In genomic region chr4:12273369-12273768, GRCm38 (mm10) we compare ENCODE assay signal across 18 mouse cellular contexts.
"Had no signal": no experiment of that assay in that cellular context is flagged by ENCODE, and none has a peak within 500 bp of the region (broad histone marks: within the 10 kb centered on the region; RNA-seq: fewer than 3 reads in every experiment).

No protein-coding gene starts in this region.

- ATAC-seq: liver, embryonic 12.5 days had no signal

- H3K36me3 ChIP-seq: limb, embryonic 10.5 days; limb, embryonic 13.5 days; liver, embryonic 12.5 days; liver, embryonic 15.5 days; lung, embryonic 15.5 days had no signal

- H3K4me1 ChIP-seq: limb, embryonic 10.5 days; limb, embryonic 13.5 days; liver, embryonic 12.5 days; liver, embryonic 15.5 days; lung, embryonic 15.5 days; megakaryocyte, embryonic 14.5 days had no signal

- H3K27ac ChIP-seq: kidney, postnatal 0 days; layer of hippocampus, adult 2 months; limb, embryonic 10.5 days; limb, embryonic 13.5 days; liver, embryonic 12.5 days; liver, embryonic 15.5 days; lung, embryonic 15.5 days had no signal

- DNase-seq: kidney, adult 2 months; kidney, postnatal 25 days; layer of hippocampus, adult 9-11 months; liver; lung, postnatal 10 days; midbrain, embryonic 14.5 days; right cerebral cortex, postnatal 25 days; thymus, adult 18-20 months; thymus, postnatal 36 days had no signal

- H3K9ac ChIP-seq: limb, embryonic 13.5 days; liver, embryonic 12.5 days; liver, embryonic 15.5 days; lung, embryonic 15.5 days had no signal

- H3K27me3 ChIP-seq: limb, embryonic 13.5 days; liver, embryonic 12.5 days; liver, embryonic 15.5 days; lung, embryonic 15.5 days; megakaryocyte, embryonic 14.5 days had no signal

- H3K4me2 ChIP-seq: limb, embryonic 13.5 days; liver, embryonic 12.5 days; liver, embryonic 15.5 days; lung, embryonic 15.5 days; midbrain, embryonic 11.5 days had no signal

- H3K9me3 ChIP-seq: limb, embryonic 10.5 days; limb, embryonic 13.5 days; liver, embryonic 12.5 days; liver, embryonic 15.5 days; lung, embryonic 15.5 days; megakaryocyte, embryonic 14.5 days had no signal

- H3K4me3 ChIP-seq: layer of hippocampus, adult 2 months; limb, embryonic 10.5 days; limb, embryonic 13.5 days; liver, embryonic 12.5 days; liver, embryonic 15.5 days; lung, embryonic 15.5 days; megakaryocyte, embryonic 14.5 days had no signal
